Mouse (Mus musculus) embryonic fibroblast, embryonic 13.5 days (primary cell): ENCODE measurements around the gene Khdc4. TPM values are rescaled to one million over a fixed set of nuclear protein-coding genes. Genes with fewer than 3 reads are reported as not detected.
A peak's percentile ranks its signal among the peaks of the same experiment; 100 is the strongest.

Experiments used
- H3K27ac ChIP-seq: 2 replicates; pipeline ENCODE4 v1.5.1; 2012; ENCODE audit warnings: low read length, control low read depth, inconsistent platforms; ENCODE audit not compliant: insufficient read depth
- H3K4me1 ChIP-seq: 2 replicates; pipeline ENCODE4 v1.6.1; 2011; ENCODE audit warnings: low read length; ENCODE audit not compliant: control insufficient read depth, insufficient read depth
- H3K4me3 ChIP-seq: 2 replicates; pipeline ENCODE4 v1.5.1; 2011; ENCODE audit warnings: mild to moderate bottlenecking, control low read depth, low read length; ENCODE audit not compliant: insufficient read depth
- CTCF ChIP-seq: IDR thresholded peaks from 2 replicates; pipeline ENCODE4 v1.5.1; 2011; ENCODE audit warnings: mild to moderate bottlenecking, control low read depth, low read length, moderate library complexity, borderline replicate concordance; ENCODE audit not compliant: insufficient read depth
- POLR2A ChIP-seq: IDR thresholded peaks from 2 replicates; pipeline ENCODE4 v1.6.1; 2011; ENCODE audit warnings: low read depth, mild to moderate bottlenecking, control low read depth, low read length, moderate library complexity
- polyA plus RNA-seq: library from polyadenylated mRNA; stranded (reverse); fragments of >200 nt; gene quantifications from 2 replicates; pipeline ENCODE4 v1.2.4, GENCODE M21; 2011; ENCODE audit warnings: low read depth; ENCODE audit not compliant: missing spikeins, insufficient read length

The Khdc4 gene
- polyA plus RNA-seq, 1 experiment: 68.9 TPM

DNA sequence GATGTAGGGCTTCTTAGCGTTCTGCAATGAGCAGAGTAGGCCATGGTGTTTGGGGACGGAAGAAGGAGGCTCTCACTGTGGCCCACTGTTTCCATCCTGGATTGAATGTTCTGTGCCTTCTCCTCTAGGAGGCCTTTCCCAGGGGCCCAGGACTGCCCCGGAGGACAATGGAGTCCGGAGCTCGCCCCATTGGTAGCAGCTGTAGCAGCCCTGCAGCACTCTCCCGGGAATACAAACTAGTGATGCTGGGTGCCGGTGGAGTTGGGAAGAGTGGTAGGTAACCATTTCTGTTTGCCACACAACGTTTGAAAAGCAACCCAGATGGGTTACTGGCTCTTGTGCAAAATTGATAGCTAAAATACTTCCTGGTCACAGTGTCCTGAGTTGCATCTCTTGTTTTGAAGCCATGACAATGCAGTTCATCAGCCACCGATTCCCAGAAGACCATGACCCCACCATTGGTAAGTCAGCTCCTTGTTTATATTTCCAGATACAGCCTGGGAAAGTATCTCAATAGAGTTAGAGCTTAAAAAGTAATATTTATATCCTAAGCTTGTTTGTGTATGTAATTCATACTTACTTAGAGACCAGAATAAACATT is 31.7 kb downstream of the Khdc4 start:
- TF ChIP-seq CTCF (no peak), POLR2A (no peak)
- Histone ChIP-seq H3K4me3 (peak overlapping the region; percentile 83), H3K4me1 (no peaks in the 10 kb centered on the region)

DNA sequence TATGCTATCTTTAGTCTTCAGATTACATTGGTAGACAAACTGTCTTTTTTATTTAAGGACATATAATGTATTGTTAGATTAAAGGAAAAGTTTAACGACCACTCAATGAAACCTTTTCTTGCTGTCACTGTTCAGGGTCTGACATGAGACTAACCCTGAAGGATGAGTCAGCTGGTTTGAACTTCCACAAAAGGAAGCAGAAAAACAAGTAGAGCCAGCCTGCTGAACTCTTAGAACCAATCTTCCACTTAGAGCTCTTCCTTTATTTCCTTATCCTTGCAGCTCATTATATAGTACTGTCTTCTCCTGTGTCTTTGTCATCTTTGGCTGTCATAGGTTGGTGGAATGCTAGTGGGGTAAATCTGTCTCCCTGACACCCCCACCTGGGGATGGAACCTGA is 32.2 kb downstream of the Khdc4 start:
- no peak for TF ChIP-seq CTCF
- no peak for TF ChIP-seq POLR2A

More for the DNA sequence above, 31.7 kb downstream of the Khdc4 start:
- peak overlapping the region; percentile 35 for H3K27ac ChIP-seq

DNA sequence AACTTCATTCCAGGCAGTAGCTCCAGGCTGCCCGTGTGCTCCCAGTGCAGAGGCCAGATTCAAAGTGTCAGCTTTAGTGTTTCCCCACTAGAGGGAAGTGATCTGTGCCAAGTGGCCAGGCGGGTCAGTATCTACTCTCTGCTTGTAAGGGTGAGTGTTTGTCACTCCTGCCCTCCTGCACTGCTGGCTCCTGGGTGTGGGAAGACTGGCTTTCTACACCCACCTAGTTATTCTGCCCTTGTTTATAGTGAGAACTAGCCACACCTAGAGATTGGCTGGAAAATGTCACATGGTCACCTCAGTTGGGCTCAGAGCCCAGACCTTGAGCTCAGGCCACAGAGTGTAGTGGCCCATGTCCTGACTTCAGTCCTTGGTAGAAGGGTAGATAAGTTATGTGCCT is 33.5 kb downstream of the Khdc4 start:
- Histone ChIP-seq H3K27ac (no peak overlapping the region), H3K4me3 (no peak overlapping the region), H3K4me1 (no peaks in the 10 kb centered on the region)
- TF ChIP-seq POLR2A: no peak
- no peak for TF ChIP-seq CTCF

More for the DNA sequence above, 32.2 kb downstream of the Khdc4 start:
- H3K4me1 ChIP-seq: no peaks in the 10 kb centered on the region
- H3K27ac ChIP-seq: no peak overlapping the region
- H3K4me3 ChIP-seq: peak overlapping the region; percentile 42

DNA sequence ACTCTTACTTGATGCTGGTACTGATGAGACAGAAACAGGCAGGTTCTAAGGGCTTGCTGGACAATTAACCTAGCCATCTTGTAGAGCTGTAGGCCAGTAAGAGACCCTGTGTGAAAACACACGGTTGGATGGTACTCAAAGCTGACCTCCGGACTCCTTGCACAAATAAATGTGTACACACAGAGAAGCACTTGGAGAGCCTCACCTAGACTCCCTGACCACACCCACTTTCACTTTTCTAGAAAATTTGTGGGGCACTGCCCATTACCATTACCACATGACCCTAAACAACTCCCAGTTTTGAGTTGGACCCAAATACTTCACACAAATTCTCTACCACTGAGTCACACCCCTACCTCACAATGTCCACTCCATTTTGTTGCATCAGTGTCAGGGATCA is 51.0 kb downstream of the Khdc4 start:
- no peak overlapping the region for H3K27ac ChIP-seq
- TF ChIP-seq POLR2A (no peak), CTCF (no peak)

DNA sequence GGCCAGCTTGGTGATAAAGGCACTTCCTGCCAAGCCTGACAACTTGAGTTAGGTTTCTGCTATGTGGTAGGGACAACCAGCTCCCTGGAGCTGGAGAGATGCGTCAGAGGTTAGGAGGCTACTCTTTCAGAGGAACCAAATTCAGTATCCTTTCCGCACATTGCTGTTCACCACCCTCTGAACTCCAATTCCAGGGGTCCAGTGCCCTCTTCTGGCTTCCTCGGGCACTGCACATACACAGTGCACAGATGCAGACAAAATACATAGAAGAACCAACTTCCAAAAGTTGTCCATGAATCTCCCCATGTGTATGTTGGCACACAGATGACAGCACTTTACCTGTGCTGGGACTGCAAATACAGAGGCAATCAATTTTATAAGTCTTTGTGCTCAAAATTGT is 53.0 kb downstream of the Khdc4 start:
- peak; percentile 51; the same call in 1 of the 2 replicates for TF ChIP-seq CTCF
- TF ChIP-seq POLR2A: no peak
- Histone ChIP-seq H3K4me1 (no peaks in the 10 kb centered on the region; the same call in 1 of the 2 replicates), H3K27ac (no peak overlapping the region), H3K4me3 (no peak overlapping the region)

More for the DNA sequence above, 51.0 kb downstream of the Khdc4 start:
- no peaks in the 10 kb centered on the region; the same call in 1 of the 2 replicates for H3K4me1 ChIP-seq
- H3K4me3 ChIP-seq: no peak overlapping the region

DNA sequence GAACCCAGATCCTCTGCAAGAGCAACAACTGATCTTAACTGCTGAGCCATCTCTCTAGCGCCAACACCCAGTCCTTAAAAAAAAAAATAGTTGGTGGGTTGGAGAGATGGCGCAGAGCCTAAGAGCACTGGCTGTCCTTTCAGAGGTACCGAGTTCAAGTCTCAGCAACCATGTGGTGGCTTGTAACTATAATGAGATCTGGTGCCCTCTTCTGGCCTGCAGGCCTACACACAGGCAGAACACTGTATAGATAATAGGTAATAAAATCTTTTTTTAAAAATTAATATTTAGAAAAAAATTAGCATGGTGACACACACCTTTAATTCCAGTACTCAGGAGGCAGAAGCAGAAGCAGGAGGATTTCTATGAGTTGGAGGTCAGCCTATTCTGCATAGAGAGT is 54.5 kb downstream of the Khdc4 start:
- Histone ChIP-seq H3K4me3 (no peak overlapping the region), H3K27ac (no peak overlapping the region), H3K4me1 (no peaks in the 10 kb centered on the region; the same call in 1 of the 2 replicates)
- no peak for TF ChIP-seq POLR2A
- no peak for TF ChIP-seq CTCF

DNA sequence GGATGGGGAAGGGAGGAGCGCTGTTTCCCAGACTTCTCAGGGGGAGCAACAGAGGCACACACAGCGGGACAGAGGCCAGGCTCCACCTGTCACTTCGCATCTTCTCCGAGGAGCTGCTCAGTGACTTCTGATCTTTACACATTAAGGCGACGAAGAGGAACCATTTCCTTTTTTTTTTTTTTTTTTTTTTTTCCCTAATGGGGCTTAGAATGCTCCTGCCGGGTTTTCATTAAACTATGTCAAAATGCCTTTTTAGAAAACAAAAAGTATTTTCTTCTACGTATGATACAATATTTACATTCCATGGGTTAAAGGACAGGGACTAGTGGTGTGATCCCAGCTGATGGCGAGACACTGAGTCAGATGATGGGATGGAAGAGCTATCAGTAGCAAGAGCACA is 59.9 kb downstream of the Khdc4 start:
- no peak overlapping the region for H3K27ac ChIP-seq
- no peaks in the 10 kb centered on the region for H3K4me1 ChIP-seq
- TF ChIP-seq CTCF (no peak), POLR2A (no peak)
- no peak overlapping the region for H3K4me3 ChIP-seq

DNA sequence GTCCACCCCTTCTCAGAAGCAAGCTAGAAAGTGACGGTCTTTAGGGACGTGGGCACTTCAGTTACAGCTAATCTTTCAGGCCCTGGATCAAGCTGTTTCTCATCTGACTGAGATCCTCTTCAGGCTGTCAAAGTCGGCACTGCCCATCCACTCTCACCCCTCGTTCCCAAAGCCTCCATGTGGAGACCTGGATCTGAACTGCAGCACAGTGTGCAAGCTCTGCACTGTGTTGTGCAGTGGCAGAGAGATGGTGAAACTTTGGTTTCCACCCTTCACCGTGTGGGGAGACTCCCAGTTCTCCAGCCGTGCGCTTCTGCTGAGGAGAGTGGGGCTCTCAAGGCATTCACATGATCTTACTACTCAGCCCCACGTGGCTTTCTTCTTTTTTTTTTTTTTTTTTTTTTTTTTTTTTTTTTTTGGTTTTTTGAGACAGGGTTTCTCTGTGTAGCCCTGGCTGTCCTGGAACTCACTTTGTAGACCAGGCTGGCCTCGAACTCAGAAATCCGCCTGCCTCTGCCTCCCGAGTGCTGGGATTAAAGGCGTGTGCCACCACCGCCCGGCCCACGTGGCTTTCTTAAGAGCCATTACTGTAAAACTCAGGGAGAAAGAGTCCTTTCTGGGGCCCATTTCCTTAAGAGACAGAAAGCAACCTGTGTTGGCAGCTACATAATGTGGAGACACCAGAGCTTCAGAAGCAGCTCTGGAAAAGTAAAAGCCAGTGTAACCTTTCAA is 60.7 kb downstream of the Khdc4 start:
- no peaks in the 10 kb centered on the region for H3K4me1 ChIP-seq
- H3K4me3 ChIP-seq: no peak overlapping the region
- no peak for TF ChIP-seq CTCF
- no peak for TF ChIP-seq POLR2A
- H3K27ac ChIP-seq: no peak overlapping the region

DNA sequence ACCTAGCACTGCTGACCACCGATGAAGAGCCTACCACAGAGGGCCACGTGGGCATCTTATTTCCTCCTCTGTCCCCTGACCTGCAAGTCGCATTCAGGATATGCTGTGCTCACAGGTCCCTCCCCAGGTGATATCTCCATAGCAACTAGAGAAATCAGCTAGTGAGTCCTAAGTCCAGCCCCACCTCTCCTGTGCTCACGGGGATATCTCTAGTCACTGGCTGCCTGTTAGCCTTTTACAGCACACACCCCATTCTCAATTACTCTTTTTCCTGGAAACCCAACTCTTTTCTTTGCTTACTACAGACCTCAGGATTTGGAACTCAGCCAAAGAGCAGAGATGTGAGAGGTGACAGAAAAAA is 61.2 kb downstream of the Khdc4 start:
- no peak for TF ChIP-seq POLR2A
- no peak for TF ChIP-seq CTCF
- no peaks in the 10 kb centered on the region for H3K4me1 ChIP-seq
- H3K4me3 ChIP-seq: no peak overlapping the region
- H3K27ac ChIP-seq: no peak overlapping the region

DNA sequence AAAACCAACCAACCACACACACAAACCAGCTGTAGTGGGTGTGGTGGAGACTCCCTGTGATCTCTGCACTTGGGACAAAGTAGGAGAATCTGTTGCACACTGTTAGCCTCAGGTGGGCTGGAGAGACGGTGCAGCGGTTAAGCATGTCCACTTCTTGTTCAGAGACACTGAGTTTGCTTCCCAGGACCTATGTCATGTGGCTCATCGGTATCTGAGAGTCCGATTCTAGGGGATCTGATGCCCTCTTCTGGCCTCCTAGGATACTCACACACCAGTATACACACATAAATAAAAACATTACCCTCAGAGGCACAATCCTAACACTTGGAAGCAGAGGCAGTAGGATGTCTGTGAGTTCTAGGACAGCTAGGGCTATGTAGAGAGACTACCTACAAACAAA is 68.7 kb downstream of the Khdc4 start:
- H3K4me1 ChIP-seq: peaks cover 14% of the 10 kb centered on the region
- TF ChIP-seq CTCF (no peak), POLR2A (no peak)

More for the DNA sequence above, 68.7 kb downstream of the Khdc4 start:
- Histone ChIP-seq H3K27ac (no peak overlapping the region), H3K4me3 (no peak overlapping the region)
